Mouse (Mus musculus) forelimb bud, embryonic 11.5 days (tissue): Measurements from ENCODE around the gene Brms1.
A peak's percentile ranks its signal among the peaks of the same experiment; 100 is the strongest.

Experiments
- DNase-seq: peaks from one replicate; pipeline ENCODE4 v3.0.0-alpha.2; 2012; ENCODE audit warnings: low read depth, low spot score

Gene Brms1

GRCm38 (mm10) chr19:5038709-5039156, 2.4 kb upstream of the Brms1 start, which contains the start of the genes B4gat1 and AC124502.3:
B4gat1 (plus strand) TSS chr19:5038826.
AC124502.3 (plus strand) TSS chr19:5038891.
- DNase-seq, result peak; percentile 91

- DNase-seq, result no peak
These were observed 1.6 kb upstream of the Brms1 start for GRCm38 (mm10) chr19:5039301-5040114.

- no peak for DNase-seq
These were observed 434 bp downstream of the Brms1 start for GRCm38 (mm10) chr19:5041588-5041987.

- DNase-seq, result no peak
These were observed 4.4 kb downstream of the Brms1 start for GRCm38 (mm10) chr19:5045531-5045930.

GRCm38 (mm10) chr19:5048138-5049056, 7.2 kb downstream of the Brms1 start:
- DNase-seq, result no peak

GRCm38 (mm10) chr19:5049325-5049724, 8.2 kb downstream of the Brms1 start:
- DNase-seq, result no peak

- DNase-seq, result no peak
These were observed 9.1 kb downstream of the Brms1 start, which contains the start of gene Rin1 for GRCm38 (mm10) chr19:5050047-5050905. Rin1 (plus strand) TSS chr19:5050481.

GRCm38 (mm10) chr19:5051031-5051430, 9.9 kb downstream of the Brms1 start:
- no peak for DNase-seq

- no peak for DNase-seq
These were observed 10.4 kb downstream of the Brms1 start for GRCm38 (mm10) chr19:5051515-5051914.

- DNase-seq, result no peak
These were observed 11.1 kb downstream of the Brms1 start for GRCm38 (mm10) chr19:5052166-5052822.

GRCm38 (mm10) chr19:5052853-5053252, 11.7 kb downstream of the Brms1 start:
- no peak for DNase-seq

- DNase-seq, result peak; percentile 60
These were observed 12.8 kb downstream of the Brms1 start for GRCm38 (mm10) chr19:5053909-5054308.

GRCm38 (mm10) chr19:5056251-5056650, 15.1 kb downstream of the Brms1 start:
- DNase-seq, result peak; percentile 82

GRCm38 (mm10) chr19:5057876-5058775, 17.0 kb downstream of the Brms1 start:
- no peak for DNase-seq

- DNase-seq, result no peak
These were observed 17.9 kb downstream of the Brms1 start for GRCm38 (mm10) chr19:5058801-5059771.

- peak; percentile 62 for DNase-seq
These were observed 19.5 kb downstream of the Brms1 start for GRCm38 (mm10) chr19:5060365-5061330.

- DNase-seq, result no peak
These were observed 20.9 kb downstream of the Brms1 start for GRCm38 (mm10) chr19:5062041-5062440.
